Mouse (Mus musculus): ENCODE measurements around the gene Ogfod1.

- TF ChIP-seq POLR2A (IDR thresholded peaks at IDR 0.05; ENCODE audit: borderline replicate concordance, control insufficient read depth, low read depth, low read length) (no peak), CTCF (IDR thresholded peaks at IDR 0.05; ENCODE audit: control insufficient read depth, insufficient read depth, low read length) (no peak)
Measured at GRCm38 (mm10) chr8:94113435-94113834, 76.4 kb downstream of the Ogfod1 start.
